Mouse (Mus musculus): ENCODE results near the gene Tgfa.

GRCm38 (mm10) chr6:86259242-86259641, 64.2 kb downstream of the Tgfa start:
- TF ChIP-seq POLR2A (IDR thresholded peaks at IDR 0.05; ENCODE audit: borderline replicate concordance, extremely low read depth, insufficient read depth, insufficient read length, poor library complexity, severe bottlenecking) (no peak), CTCF (IDR thresholded peaks at IDR 0.05; ENCODE audit: borderline replicate concordance, extremely low read depth, insufficient read depth, insufficient read length) (no peak)
